Mouse (Mus musculus): ENCODE measurements around the gene Aurka.

Gene Aurka

GRCm38 (mm10) chr2:172328248-172328647 lies 42.1 kb downstream of the Aurka start:
- no peak for DNase-seq (ENCODE audit: low read depth)

- DNase-seq (ENCODE audit: low read depth): no peak
These were observed 49.5 kb downstream of the Aurka start for GRCm38 (mm10) chr2:172320878-172321277.

GRCm38 (mm10) chr2:172311731-172312130 lies 58.6 kb downstream of the Aurka start:
- no peak for DNase-seq (ENCODE audit: low read depth)

GRCm38 (mm10) chr2:172306544-172306943 lies 63.8 kb downstream of the Aurka start:
- DNase-seq (ENCODE audit: low read depth): no peak
